Mouse (Mus musculus): ENCODE measurements around the gene Isg15.
"Not testable (repeated sequence)": the region's sequence is repeated elsewhere in the genome, so short reads cannot be mapped to it uniquely, and the experiment has no call there.

Isg15 gene

DNA sequence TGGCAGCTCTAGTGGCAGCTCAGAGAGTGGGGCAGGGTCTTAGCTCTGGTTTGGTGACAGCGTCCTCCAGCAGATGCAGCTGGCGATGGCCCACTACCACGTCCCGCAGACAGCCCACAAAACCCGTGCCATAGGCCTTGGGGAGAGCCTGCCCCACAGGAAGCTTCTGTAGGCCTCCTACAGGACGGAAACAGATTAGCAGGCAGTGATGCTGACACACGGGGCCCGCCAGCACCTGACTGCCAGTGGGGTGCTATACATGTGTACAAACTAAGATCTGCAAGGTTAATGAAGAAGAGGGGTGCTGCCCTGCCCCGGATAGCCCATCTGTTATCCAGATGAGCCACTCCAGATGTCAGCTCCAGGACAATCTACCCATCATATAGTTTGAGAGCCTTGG is 34.1 kb downstream of the Isg15 start:
- no peak for DNase-seq (ENCODE audit: low read depth)

DNA sequence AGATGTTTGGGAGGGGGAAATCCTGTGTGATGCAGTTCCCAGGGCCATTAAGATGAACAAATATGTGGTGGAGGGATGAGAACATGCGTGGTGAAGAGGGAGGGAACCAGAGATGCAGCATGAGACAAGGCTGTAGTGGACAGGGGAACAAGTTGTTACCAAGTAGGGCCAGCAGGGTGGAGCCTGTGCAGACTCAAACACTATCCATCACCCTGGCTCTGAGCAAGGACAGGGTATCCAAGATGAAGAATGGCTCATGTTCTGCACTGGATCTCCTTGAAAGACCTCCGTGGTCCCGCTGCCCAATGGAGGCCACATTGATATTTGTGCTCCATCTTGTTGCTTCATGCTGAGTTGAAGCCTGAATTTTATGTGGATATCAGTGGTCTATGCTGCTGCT is 45.8 kb downstream of the Isg15 start:
- DNase-seq (ENCODE audit: low read depth), result no peak

DNA sequence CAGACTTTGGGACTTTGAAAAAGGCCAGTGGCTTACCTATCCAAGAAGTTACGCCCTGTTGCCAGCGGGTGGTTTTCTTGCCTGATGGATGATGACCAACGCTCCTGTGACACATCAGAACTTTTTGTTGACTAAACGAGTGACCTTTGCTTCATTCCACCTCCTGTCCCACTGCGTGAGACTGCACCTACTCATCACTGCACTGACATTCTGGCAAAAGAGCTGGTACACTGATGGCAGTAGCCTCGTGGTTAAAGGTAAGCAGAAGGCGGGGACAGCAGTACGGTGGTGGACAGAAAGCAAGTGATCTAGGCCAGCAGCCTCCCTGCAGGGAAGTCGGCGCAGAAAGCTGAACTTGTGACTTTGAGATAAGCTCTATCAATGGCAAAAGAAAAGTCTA is 49.7 kb downstream of the Isg15 start:
- DNase-seq (ENCODE audit: low read depth), result not testable (repeated sequence)
